Mouse (Mus musculus) urinary bladder, postnatal 14 days (tissue): ENCODE results near the gene Pmp22.

ENCODE experiments used
- DNase-seq: peaks from one replicate; pipeline ENCODE4 v3.0.0; 2021; ENCODE audit warnings: low spot score

Pmp22 gene

DNA sequence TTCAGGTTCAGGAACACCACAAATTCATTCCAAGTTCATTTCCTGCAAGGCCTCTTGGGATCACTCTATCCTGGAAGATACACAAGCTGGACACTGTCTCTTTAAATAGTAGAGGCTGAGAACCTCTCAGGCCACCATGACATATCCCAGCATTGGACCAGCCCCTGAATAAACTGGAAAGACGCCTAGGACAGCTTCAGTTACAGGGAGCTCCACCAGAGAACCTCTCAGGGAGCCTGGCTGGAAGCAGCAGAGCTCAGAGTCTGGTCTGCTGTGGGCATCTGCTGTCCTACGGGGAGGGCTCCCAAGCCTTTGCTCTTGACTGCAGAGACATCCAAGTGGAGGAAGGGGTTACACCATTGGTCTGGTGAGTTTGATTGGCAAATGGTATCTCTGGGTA lies at the start of gene Pmp22:
TSS of gene Pmp22 (plus strand) at position 199 of the 400 bp plus-strand sequence.
- DNase-seq, result peak; percentile 59

DNA sequence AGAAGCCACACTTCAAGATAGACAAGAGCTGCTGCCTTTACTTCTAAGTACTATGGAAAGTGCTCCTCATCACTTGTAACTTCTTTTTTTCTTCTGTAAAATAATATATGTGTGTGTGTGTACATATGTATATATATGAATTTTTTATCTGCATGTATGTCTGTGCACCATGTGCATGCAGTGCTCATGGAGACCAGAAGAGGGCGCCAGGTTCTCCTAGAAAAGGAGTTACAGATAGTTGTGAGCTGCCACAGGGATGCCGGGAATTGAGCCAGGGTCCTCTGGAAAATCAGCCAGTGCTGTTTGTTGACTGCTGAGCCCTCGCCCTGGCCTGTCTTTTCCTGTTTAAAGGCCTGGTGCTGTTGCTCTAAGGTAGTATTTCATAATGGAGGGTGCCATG lies 44.2 kb upstream of the Pmp22 start:
- no peak for DNase-seq

DNA sequence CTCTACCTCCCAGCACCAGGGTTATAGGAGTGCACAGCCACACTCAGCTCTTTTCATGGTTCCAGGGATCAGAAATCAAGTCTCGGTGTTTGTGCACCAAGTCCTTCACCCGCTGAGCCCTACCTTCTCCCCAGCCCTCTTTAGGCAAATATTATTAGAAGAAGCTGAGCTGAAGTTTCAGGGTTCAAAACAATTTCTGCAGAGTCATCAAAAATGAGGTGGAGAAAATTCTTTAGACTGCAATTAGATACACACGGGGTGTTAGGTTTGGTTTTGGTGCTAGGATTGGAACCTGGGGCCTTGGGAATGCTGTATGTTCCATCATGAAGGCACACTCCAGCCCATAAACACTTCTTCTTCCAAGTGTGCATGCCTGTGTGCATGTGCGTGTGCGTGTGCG lies 40.1 kb upstream of the Pmp22 start:
- no peak for DNase-seq

DNA sequence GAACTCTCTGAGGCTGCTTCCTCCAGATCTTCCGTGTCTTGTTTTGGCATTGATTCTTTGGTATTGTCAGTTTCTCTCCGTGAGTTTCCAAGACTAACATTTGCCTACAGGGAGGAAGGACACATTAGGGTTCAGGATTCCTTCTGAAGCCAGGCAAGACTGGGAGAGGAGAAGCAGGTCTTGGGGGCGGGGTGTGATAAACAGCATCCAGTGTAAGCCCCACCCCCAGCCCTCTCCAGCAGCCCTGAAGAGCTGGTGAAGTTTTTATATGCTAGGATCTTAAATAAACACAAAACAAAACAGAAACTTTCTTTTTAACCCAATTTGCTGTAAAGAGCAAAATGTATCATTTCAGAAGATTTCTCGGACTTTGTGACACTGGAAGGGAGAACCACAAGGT lies 38.6 kb upstream of the Pmp22 start:
- DNase-seq, result peak; percentile 14

DNA sequence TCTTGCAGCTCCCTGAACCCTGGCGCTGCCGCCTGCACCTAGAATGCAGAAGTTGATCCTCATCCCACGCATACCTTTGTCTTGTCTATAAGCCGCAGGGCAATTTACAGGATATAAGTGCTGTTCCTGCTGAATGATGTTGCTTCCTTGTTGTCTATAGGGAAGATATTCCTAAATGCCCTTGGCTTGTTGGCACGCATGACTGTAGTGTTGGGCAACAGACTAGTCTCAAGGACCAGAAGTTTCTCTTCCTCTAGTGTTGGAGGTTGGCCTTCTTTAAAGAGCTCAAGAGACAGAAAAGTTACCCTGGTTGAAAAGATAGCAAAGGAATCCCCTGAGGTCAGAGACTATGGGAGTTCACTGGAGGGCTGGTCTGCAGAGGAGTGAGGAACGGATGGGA lies 37.8 kb upstream of the Pmp22 start:
- DNase-seq, result no peak

DNA sequence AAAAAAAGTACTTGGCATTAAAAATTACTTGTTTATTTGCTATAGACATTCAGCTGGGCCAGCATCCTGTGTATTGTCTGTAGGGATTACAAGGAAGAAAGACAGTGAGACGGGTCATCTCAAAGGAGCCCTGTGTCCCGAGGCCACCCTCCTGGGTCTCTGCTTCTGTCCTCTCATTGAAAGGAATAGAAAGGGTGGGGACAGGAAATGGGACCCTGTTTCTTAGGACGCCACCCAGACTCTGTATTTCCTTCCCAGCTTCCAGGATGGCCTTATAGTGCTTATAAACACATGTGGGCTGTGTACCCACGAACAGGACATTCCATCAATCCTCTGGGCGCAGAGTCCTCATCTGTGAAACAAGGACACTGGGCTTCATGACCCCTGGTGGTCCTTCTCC lies 36.5 kb upstream of the Pmp22 start:
- no peak for DNase-seq

DNA sequence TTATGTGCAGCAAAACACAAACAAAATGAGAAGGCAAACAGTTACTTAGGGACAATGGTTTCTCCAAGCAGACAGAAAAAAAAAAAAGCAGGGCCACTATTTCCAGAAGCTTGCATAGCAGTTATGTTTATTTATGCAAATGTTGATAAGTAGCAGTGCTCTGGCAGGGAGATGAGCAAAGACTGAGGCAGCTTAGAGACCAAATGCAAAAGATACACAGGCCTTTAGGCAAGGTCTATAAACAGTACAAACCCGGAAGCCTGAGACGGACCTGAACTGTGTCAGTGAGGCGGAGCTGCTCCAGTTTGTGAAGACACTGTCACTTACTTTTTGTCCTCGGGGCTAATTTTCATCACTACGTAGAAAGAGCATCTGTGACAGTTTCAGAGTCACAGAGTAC lies 35.2 kb upstream of the Pmp22 start:
- no peak for DNase-seq

DNA sequence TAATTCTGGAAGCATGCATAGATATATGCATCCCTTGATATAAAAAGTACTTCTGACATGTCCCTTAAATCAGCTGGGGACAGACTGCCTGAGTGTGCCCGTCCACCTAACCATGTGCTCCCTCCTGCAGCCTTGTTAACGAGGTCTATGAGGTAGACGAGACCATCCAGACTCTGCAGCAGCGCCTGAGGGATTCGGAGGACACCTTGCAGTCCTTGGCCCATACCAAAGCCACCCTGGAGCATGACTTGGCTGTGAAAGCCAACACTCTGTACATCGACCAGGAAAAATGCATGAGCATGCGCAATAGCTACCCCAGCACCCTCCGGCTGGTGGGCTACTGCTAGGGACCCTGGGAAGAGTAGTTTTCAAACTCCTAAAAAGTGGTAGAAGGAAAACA lies 34.3 kb upstream of the Pmp22 start:
- no peak for DNase-seq

DNA sequence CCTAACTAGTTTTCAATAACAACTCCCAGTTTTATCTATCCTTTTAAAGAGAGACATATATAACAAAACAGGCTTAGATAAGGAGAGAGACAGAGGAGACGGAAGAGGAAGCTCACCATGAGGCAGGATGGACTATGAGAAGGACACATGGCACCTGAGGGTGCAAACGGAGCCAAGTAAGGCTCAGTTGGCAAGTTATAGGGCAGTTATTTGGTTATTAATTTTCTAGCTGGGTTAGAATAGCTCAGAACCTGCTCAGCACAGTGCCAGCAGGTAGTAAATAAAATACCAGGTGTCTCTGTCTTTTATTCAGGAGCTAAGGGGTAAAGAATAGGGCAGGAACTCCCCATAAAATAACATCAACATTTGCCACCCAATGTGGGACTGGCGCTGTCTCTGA lies 30.8 kb upstream of the Pmp22 start:
- no peak for DNase-seq

DNA sequence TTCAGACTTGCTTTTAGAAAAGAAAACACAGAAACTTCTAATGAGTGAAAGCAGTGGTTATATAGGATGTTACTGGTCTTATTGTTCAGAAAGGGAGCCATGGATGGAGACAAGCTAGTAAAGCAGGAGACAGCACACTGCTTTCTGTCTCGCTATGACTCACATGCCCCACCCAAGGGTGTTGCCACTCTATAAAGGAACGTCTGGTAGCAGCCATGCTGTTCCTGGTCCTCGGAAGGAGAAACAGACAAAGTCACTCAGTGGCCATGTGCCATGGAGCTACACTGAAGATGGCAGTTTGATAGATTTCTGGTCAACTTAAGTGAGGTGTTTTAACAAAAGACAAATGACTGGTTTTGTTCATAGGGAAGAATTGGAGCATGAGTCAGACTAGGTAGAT lies 29.4 kb upstream of the Pmp22 start:
- no peak for DNase-seq

DNA sequence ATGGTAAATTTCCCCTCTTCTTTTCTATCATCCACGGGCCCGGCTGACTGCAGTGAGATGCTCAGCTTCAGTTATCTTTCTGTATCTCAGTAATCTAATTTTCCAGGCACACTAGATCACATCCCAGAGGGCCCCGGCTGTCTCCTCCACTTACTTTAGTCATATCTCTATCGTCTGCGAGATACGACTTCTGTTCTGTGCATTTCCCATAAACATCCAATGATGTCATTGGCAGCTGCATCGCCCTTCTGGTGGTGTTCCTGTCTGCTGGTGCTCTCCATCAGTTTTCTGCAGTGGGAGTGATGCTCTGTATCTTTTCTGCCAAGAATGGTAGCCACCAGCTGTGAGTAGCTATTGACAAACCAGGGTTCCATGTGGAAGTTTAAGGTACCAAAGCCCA lies 25.5 kb upstream of the Pmp22 start:
- no peak for DNase-seq

DNA sequence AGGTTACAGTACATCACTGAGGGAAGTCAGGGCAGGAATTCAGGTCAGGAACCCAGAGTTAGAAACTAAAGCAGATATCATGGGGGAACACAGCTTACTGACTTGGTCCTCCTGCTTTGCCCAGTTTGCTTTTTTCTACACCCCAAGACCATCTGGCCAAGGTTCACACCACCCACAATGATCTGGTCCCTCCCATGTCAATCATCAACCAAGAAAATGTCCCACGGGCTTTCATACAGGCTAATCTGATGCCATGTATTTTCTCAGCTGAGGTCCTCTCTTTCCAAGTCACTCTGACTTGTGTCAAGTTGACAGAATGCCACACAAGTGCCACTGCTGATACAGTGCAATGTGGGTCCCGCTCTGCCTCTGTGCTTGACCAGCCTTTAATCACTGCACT lies 24.8 kb upstream of the Pmp22 start:
- DNase-seq, result no peak

DNA sequence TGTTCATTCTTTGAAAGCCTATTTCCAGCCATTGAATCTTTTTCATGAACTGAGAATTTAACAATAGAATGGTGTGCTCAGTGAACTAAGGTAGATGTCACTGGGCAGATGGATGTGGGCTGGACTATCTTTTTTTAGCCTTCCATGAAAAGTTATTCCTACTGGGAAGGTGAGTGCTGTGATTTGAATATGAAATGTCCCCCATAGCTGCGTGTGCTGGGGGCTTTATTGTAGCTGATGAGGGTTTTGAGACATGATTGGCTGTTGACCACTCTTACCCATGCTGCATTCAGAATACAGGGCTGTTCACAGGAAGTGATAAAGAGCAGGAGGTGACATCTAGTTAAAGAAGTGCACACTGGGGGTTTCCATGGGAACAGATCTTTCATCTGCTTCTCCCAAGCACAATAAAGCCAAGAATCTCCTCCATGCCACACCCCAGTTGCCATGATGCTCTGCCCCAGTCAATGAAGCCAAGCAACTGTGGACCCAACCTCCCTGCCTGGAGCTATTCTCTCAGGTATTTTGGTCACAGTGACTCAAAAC lies 19.5 kb upstream of the Pmp22 start:
- DNase-seq, result no peak

DNA sequence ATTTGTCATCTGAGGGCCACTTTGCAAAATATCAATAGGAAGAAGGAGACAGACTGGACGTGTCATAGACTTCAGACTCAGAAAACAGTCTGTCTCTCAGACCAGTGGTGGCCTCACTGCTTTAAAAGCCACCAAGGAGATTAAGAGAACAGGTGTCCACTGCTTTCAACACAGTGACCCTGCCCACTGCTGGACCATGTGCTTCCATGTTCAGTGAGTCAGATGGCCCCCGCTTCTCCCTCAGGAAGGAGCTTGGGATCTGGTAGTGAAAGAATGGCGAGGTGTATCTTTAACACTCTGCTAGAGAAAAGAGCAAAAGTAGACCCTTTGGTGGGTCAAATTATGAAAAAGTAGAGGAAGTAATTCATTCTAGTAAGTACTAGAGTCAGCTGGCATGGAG lies 18.5 kb upstream of the Pmp22 start:
- no peak for DNase-seq

DNA sequence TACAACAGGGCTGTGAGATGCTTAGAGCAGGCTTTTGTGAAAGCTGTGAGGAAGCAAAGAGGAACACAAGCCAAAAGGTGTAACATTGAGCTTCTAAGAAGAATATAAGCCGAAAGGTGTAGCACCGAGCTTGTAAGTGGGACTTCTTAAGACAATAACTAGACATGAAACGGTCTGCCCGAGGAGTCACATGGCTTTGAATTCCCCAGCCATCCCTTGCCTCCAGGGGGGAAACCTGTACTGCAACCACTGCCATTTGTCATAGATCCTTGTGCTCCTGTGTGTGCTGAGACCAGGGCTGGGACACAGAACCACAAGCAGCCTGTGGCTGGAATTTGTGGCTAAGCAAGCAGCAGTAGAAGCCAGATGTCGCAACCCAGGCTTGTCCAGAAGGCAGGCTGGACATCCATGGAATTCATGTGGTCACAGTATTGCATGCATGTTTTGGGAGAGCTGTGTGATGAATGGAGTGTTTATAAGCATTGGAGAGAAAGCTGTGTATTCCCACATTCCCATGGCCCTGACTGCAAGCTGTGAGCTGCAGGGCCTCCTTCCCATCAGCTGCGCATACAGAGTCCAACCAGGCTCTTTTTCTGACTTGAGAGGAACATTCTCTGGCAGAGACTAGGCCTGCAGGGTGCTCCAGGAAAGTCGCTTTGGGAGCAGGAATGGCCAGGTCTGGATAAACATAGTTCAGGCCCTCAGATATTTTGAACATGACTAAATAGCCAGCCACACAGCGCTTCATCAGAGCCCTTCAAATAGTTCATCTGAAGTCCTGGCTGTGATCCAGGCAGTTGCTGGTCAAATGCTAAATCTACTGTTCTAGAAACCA lies 13.8 kb upstream of the Pmp22 start:
- no peak for DNase-seq

DNA sequence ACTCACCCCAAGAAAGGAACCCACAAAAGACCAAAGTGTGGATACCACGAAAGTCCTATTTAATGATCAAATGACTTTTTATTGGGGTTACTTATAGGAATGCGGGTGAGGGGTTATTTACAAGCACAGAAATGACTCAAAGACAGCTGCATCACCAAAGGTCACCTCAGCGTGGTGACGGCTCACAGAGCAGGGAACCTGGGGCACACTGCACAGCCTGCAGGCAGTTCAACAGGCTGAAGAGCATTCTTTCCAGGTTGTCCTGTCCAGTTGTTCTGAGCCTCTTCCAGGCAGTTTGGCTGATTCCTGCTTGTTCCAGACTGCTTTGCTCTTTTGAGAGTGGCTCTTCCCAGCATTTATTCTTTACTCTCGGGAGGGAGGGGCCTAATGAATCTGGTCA lies 12.1 kb upstream of the Pmp22 start:
- DNase-seq, result no peak

DNA sequence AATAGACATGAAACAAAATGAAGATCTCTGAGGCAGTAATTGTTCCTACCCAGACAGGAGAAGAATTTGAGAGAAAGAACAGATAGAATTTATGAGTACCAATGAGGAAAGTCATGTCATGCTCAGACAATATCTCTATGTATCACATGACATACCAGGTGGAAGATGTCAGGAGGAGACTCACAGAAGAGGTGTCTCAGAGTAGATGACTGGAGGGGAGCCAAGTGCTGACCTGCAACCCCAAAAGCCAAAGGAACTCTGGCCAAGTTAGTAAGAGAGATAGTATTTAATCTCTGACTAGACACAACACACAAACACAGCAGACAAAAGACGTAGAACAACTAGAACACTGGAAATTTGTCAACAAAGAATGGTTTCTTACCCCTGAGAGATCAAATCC lies 11.5 kb upstream of the Pmp22 start:
- no peak for DNase-seq

DNA sequence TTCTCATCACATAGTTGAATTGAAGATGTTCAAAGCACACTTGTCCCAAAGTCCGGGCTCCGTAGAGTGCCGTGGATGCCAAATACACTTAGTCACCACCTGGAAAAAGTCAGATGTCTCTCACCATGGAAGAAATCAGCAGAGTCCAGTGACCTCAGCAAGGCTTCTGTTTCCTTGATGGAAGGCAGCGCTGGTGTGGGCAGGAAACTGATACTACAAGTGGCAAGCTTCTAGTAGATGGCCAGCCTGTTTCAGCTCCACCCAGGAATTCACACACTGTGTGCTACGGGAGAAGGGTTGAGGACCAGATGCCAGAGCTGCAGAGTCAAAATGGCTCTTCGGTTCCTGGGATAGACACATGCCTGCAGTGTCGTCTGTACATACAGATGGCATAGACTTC lies 9.0 kb upstream of the Pmp22 start:
- DNase-seq, result no peak

DNA sequence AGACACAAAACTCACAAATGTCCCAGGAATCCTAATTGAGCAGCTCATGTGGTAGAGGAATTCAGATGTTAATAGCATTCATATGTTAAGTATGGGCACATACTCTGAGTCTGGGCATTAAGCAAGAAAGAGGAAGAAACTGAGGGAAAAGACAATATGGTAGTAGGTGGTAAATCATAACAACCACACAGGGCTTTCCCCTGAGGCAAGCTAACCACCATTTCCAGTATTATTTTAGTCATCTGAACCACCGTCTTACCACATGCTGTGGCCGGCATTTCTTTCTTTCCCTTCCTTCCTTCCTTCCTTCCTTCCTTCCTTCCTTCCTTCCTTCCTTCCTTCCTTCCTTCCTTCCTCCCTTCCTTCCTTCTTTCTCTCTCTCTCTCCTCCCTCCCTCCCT lies 6.5 kb upstream of the Pmp22 start:
- DNase-seq, result no peak

DNA sequence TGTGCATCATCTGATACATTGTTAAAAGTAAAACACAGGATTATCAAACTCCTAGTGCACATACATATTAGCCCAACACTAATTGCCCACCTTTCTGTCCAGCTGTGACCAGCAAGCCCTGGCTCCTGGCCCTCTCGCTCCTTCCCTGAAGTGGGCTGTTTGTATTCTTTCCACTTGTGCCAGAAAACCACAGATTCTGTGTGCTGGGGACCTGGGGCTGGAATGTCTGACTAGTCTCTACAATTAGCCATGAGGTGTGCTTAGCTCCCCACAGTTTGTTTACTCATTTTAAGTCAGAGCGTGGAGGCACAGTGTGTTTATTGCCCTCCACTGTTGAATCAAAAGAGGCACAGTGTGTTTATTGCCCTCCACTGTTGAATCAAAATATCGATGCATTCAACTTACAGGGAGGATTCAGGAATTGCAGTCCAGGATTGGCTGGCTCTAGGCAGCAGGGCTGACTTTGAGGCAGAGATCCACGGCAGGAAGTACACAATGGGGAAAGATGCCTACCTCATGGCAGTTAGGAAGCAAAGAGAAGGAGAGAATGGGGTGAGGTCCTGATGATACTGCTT lies 5.9 kb upstream of the Pmp22 start:
- no peak for DNase-seq

DNA sequence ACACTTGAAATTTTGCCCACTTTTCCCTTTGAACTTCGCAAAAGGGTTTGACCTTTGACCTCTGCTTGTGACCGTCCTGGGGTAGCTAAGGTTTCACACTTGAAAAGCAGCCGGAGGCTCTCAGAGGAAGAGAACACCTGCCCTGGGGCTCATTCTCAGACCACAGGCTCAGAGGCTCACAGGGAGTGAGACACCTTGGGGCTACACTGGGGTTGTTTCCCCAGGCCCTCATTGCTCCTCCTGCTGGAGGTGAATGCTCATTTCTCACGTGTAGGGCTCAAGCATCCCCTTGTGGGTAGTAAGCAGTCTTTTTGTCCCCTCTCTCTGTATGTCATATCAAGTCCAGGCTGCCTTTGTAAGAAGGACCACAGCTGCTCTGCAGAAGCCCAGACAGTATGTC lies 4.5 kb upstream of the Pmp22 start:
- DNase-seq, result no peak

DNA sequence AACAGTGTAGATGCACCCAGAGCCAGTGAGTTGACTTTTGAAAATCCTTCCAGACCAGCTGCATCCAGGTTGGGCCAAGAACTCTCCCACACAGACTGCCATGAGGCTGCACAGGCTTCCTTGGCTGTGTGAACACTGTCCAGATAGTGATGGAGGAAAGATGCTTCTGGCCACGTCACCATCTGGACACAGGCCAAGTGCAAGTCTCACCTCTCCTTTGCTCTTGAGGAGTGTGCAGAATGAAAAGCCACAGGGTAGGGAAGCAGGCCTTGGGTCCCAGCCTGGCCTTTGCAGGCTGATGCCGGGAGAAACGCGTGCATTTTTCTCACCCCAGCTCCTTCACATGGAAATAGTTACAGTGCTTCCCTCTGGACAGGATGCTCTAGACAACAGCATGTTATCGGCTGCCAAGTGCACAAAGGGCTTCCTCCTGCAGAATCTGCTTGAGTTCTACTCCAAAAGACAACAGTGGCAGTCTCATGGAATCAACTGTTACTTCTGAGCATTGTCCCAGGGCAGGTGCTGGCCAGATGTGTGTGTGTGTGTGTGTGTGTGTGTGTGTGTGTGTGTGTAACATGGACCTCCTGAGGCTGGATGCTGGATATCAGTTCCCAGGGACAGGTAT lies 2.8 kb upstream of the Pmp22 start:
- peak; percentile 56 for DNase-seq

DNA sequence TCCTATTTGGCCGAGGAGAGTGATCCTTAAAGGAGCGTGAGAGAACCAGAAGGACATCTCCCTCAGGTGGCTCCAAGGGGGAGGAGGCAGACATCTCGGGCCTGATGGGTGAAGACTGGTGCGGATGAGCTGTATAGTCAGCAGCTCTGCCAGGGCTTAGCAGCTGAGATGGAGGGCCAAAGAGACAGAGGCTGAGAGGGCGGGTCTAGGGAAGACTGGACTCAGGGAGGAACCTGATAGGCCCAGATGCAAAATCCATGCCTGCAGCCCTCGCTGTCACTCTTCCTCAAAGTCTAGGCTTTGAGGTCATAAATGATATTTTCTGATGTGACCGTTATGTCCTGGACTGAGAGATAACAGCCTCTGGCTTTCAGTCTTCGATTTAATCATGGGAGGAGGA lies 1.8 kb upstream of the Pmp22 start:
- DNase-seq, result no peak
